Mouse (Mus musculus): Measurements from ENCODE around the gene AY358078. TPM values are rescaled to one million over a fixed set of nuclear protein-coding genes. Genes with fewer than 3 reads are reported as not detected.
"Not testable (repeated sequence)": the region's sequence is repeated elsewhere in the genome, so short reads cannot be mapped to it uniquely, and the experiment has no call there.

Gene AY358078
- polyA plus RNA-seq, 1 experiment, result not detected

DNA sequence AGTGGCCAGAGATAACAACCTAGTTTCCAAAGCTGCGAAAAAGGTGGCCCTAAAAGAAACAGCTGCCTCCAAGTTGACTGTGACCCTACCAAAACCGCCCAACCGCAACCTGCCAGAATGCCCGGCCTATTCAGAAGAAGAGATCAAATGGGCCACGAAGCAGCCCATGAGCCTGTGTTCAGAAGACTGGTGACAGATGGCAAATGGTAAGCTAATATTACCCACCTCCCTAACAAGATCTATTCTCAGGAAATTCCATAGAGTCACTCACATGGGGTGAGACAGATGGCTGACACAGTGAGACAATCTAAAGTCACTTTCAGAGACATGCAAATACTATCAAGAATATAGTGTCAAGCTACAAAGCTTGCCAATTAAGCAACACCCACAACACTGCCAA lies 12.8 kb upstream of the AY358078 start:
- DNase-seq (ENCODE audit: low read depth in 1 of 2, low spot score in 2 of 2), result no peak
- H3K36me3 ChIP-seq (ENCODE audit: control insufficient read depth, insufficient read depth, low read length), result no peaks in the 10 kb centered on the region
- H3K27ac ChIP-seq (ENCODE audit: insufficient read depth, low read length), result no peak overlapping the region
- no peaks in the 10 kb centered on the region for H3K4me1 ChIP-seq (ENCODE audit: control insufficient read depth, insufficient read depth, insufficient read length)
- whole genome bisulfite sequencing, result 87% methylated on average over 5 of the region's 5 CpGs
- no peaks in the 10 kb centered on the region for H3K27me3 ChIP-seq (ENCODE audit: control insufficient read depth, insufficient read depth, low read length)
- H3K4me3 ChIP-seq (ENCODE audit: extremely low read depth, insufficient read depth, insufficient read length), result no peak overlapping the region
- TF ChIP-seq CTCF (IDR thresholded peaks at IDR 0.05; ENCODE audit: extremely low read depth, insufficient read depth, insufficient read length, insufficient replicate concordance), result no peak
- no peak for TF ChIP-seq POLR2A (IDR thresholded peaks at IDR 0.05; ENCODE audit: low read depth, low read length)

DNA sequence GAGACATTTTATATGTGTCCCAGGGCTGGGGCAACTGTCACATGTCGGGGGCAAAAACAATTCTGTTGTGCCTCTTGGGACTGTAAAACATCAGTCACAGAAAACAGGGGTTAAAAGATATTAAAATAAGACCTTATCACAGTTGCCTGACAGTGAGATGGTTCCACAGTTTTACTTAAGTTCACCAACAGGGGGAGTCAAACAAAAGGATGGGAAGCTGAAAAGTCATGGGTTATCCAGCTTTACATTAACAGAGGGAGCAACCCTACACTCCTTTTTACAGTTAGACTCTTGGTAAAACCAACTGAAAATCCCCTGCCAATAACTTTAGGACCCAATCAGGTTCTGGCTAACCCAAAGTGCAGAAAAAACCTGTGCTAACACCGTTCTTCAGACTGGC lies 10.7 kb upstream of the AY358078 start:
- Histone ChIP-seq H3K36me3 (ENCODE audit: control insufficient read depth, insufficient read depth, low read length) (no peaks in the 10 kb centered on the region), H3K4me1 (ENCODE audit: control insufficient read depth, insufficient read depth, insufficient read length) (no peaks in the 10 kb centered on the region), H3K27ac (ENCODE audit: insufficient read depth, low read length) (no peak overlapping the region), H3K27me3 (ENCODE audit: control insufficient read depth, insufficient read depth, low read length) (no peaks in the 10 kb centered on the region), H3K4me3 (ENCODE audit: extremely low read depth, insufficient read depth, insufficient read length) (no peak overlapping the region)
- DNase-seq (ENCODE audit: low read depth in 1 of 2, low spot score in 2 of 2), result no peak
- 89% methylated on average over 2 of the region's 2 CpGs for WGBS
- TF ChIP-seq POLR2A (IDR thresholded peaks at IDR 0.05; ENCODE audit: low read depth, low read length) (no peak), CTCF (IDR thresholded peaks at IDR 0.05; ENCODE audit: extremely low read depth, insufficient read depth, insufficient read length, insufficient replicate concordance) (no peak)

DNA sequence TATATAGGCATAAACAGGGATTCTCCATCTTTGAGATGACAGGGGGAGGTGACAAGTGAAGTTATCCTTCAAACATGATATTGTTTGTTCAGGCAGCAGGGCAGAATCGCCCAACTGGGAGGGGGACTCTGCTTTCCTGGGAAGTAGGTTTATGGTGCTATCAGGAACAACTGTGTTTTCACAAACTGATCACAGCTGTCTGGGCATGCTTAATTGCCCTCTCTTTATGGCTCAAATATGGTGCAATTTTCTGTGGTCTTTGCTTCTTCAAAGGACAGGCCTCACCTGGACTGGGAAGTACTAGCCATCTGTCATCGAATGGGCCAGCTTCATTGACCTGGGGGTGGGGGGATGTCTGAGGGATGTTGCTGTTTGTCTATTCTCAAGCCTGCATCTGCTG lies 5.7 kb upstream of the AY358078 start:
- no peaks in the 10 kb centered on the region for H3K4me1 ChIP-seq (ENCODE audit: control insufficient read depth, insufficient read depth, insufficient read length)
- no peak for DNase-seq (ENCODE audit: low read depth in 1 of 2, low spot score in 2 of 2)
- 44% methylated on average over 2 of the region's 2 CpGs for WGBS

DNA sequence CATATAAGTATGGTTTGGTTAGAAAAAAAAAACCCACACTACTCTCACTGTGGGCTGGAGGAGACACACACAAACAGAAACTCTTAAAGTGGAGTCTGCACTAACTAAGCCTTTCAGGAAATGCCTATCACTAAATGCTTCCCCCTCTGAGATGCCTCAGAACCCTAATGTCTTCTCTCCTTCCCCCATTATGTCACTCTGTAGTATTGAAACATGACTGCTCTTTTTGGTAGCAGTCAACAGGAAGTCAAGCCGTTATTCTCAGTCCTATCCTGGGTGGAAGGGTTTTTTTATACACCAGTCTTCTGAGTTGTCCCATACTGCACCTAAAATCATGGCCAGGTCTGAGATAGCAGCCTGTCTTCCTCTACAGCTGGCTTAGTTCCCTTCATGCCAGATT lies 26.8 kb downstream of the AY358078 start:
- TF ChIP-seq CTCF (IDR thresholded peaks at IDR 0.05; ENCODE audit: extremely low read depth, insufficient read depth, insufficient read length, insufficient replicate concordance) (no peak), POLR2A (IDR thresholded peaks at IDR 0.05; ENCODE audit: low read depth, low read length) (no peak)
- no peaks in the 10 kb centered on the region for H3K27me3 ChIP-seq (ENCODE audit: control insufficient read depth, insufficient read depth, low read length)
- H3K27ac ChIP-seq (ENCODE audit: insufficient read depth, low read length), result no peak overlapping the region
- DNase-seq (ENCODE audit: low read depth in 1 of 2, low spot score in 2 of 2), result no peak
- no peaks in the 10 kb centered on the region for H3K36me3 ChIP-seq (ENCODE audit: control insufficient read depth, insufficient read depth, low read length)
- H3K4me3 ChIP-seq (ENCODE audit: extremely low read depth, insufficient read depth, insufficient read length), result no peak overlapping the region
- no peaks in the 10 kb centered on the region for H3K4me1 ChIP-seq (ENCODE audit: control insufficient read depth, insufficient read depth, insufficient read length)
- 7% methylated on average over 1 of the region's 1 CpGs for whole genome bisulfite sequencing

More for the DNA sequence above, 5.7 kb upstream of the AY358078 start:
- Histone ChIP-seq H3K27me3 (ENCODE audit: control insufficient read depth, insufficient read depth, low read length) (no peaks in the 10 kb centered on the region; the same call in 1 of the 2 replicates), H3K36me3 (ENCODE audit: control insufficient read depth, insufficient read depth, low read length) (no peaks in the 10 kb centered on the region), H3K27ac (ENCODE audit: insufficient read depth, low read length) (no peak overlapping the region), H3K4me3 (ENCODE audit: extremely low read depth, insufficient read depth, insufficient read length) (no peak overlapping the region)
- TF ChIP-seq CTCF (IDR thresholded peaks at IDR 0.05; ENCODE audit: extremely low read depth, insufficient read depth, insufficient read length, insufficient replicate concordance), result no peak
- no peak for TF ChIP-seq POLR2A (IDR thresholded peaks at IDR 0.05; ENCODE audit: low read depth, low read length)

DNA sequence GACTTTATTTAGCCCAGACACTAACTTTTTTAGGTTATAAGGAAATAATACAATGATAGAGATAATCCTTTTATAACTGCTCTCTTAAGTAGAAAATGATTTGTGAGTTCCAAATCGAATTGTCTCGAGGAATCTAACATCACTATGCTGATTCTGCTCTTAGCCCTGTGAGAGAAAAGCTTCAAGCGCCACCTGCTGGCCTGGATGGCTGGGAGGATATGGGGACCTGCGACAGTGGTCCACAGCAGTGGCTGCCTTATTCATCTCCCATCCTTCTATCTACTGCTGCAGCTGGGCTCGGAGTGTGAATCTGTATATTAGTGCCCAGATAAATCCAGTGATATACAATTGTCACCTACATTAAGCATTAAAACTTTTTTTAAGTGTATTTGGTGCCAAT lies 28.0 kb downstream of the AY358078 start:
- not testable (repeated sequence) for H3K27me3 ChIP-seq (ENCODE audit: control insufficient read depth, insufficient read depth, low read length); DNase-seq (ENCODE audit: low read depth in 1 of 2, low spot score in 2 of 2); H3K4me1 ChIP-seq (ENCODE audit: control insufficient read depth, insufficient read depth, insufficient read length); H3K4me3 ChIP-seq (ENCODE audit: extremely low read depth, insufficient read depth, insufficient read length); H3K27ac ChIP-seq (ENCODE audit: insufficient read depth, low read length); H3K36me3 ChIP-seq (ENCODE audit: control insufficient read depth, insufficient read depth, low read length)
- WGBS, result 18% methylated on average over 5 of the region's 5 CpGs

DNA sequence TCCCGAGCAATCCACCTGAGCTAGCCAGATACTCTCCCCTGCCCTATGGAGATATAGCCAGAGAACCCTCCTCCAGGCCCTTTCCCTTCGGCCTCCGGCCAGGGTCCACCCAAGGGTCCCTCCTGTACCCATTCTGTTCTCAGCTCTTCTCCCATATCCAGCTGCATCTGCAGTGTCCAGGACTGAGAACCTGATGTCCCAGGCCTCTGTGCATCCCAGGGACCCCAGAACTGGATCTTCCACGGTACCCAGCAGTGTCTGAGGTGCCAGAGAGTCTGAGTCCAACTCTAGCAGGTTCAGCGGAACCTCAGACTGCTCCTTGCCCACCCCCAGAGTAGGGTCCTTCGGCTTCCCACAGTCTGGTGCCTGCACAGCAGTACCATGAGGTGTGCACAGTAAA lies 29.3 kb downstream of the AY358078 start:
- 81% methylated on average over 6 of the region's 6 CpGs for WGBS
- Histone ChIP-seq H3K27me3 (ENCODE audit: control insufficient read depth, insufficient read depth, low read length) (no peaks in the 10 kb centered on the region), H3K4me3 (ENCODE audit: extremely low read depth, insufficient read depth, insufficient read length) (no peak overlapping the region), H3K4me1 (ENCODE audit: control insufficient read depth, insufficient read depth, insufficient read length) (no peaks in the 10 kb centered on the region), H3K27ac (ENCODE audit: insufficient read depth, low read length) (no peak overlapping the region), H3K36me3 (ENCODE audit: control insufficient read depth, insufficient read depth, low read length) (no peaks in the 10 kb centered on the region)
- no peak for DNase-seq (ENCODE audit: low read depth in 1 of 2, low spot score in 2 of 2)
- TF ChIP-seq POLR2A (IDR thresholded peaks at IDR 0.05; ENCODE audit: low read depth, low read length), result no peak
- no peak for TF ChIP-seq CTCF (IDR thresholded peaks at IDR 0.05; ENCODE audit: extremely low read depth, insufficient read depth, insufficient read length, insufficient replicate concordance)

GRCm38 (mm10) chr14:51838480-51838879 lies 38.6 kb downstream of the AY358078 start:
- WGBS, result 13% methylated on average over 2 of the region's 2 CpGs
- not testable (repeated sequence) for H3K36me3 ChIP-seq (ENCODE audit: control insufficient read depth, insufficient read depth, low read length); H3K27me3 ChIP-seq (ENCODE audit: control insufficient read depth, insufficient read depth, low read length); DNase-seq (ENCODE audit: low read depth in 1 of 2, low spot score in 2 of 2); H3K4me3 ChIP-seq (ENCODE audit: extremely low read depth, insufficient read depth, insufficient read length); H3K4me1 ChIP-seq (ENCODE audit: control insufficient read depth, insufficient read depth, insufficient read length); H3K27ac ChIP-seq (ENCODE audit: insufficient read depth, low read length)

DNA sequence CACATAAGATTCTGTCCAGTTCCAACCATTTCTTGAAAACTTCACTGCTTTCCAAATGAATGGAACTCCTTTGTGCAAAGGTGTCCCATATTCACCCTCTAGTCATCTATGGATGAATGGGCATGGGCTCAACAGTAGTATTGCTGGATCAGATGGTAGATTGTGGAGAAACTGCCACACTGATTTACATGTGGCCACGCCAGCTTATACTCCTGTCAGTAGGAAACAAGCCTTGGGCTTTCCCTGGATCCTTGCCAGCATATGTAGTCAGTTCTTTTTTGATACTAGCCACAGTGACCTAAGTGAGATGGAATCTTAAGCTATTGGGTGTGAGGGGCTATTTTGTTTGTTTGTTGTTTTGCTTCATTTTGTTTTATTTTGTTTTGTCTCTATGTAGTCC lies 42.4 kb downstream of the AY358078 start:
- Histone ChIP-seq H3K4me1 (ENCODE audit: control insufficient read depth, insufficient read depth, insufficient read length) (no peaks in the 10 kb centered on the region), H3K36me3 (ENCODE audit: control insufficient read depth, insufficient read depth, low read length) (no peaks in the 10 kb centered on the region), H3K27ac (ENCODE audit: insufficient read depth, low read length) (no peak overlapping the region), H3K4me3 (ENCODE audit: extremely low read depth, insufficient read depth, insufficient read length) (no peak overlapping the region), H3K27me3 (ENCODE audit: control insufficient read depth, insufficient read depth, low read length) (no peaks in the 10 kb centered on the region)
- no peak for DNase-seq (ENCODE audit: low read depth in 1 of 2, low spot score in 2 of 2)
- no peak for TF ChIP-seq CTCF (IDR thresholded peaks at IDR 0.05; ENCODE audit: extremely low read depth, insufficient read depth, insufficient read length, insufficient replicate concordance)
- no peak for TF ChIP-seq POLR2A (IDR thresholded peaks at IDR 0.05; ENCODE audit: low read depth, low read length)
- 57% methylated on average over 1 of the region's 1 CpGs for WGBS
